Mouse (Mus musculus) regulatory T cell (primary cell): ENCODE results near the gene Tmem102.

Experiments
- in situ Hi-C: fragments of 300-600 bp; cut with MboI, MseI; formaldehyde crosslinking; loops from one replicate; pipeline ENCODE4 v1.15.1; 2025; ENCODE audit warnings: high pct_unique_total_duplicates

The Tmem102 gene

GRCm38 (mm10) chr11:69789431-69789830, 16.0 kb downstream of the Tmem102 start:
- in situ Hi-C loops = loop anchor here (25.0 kb wide), 1 partner anchor 1602 kb away; no protein-coding TSS in a partner anchor

GRCm38 (mm10) chr11:69787306-69787705, 18.1 kb downstream of the Tmem102 start:
- in situ Hi-C loops = loop anchor here (25.0 kb wide), 1 partner anchor 1600 kb away; no protein-coding TSS in a partner anchor

GRCm38 (mm10) chr11:69784793-69785272, 20.6 kb downstream of the Tmem102 start:
- in situ Hi-C loops = loop anchor here (25.0 kb wide), 1 partner anchor 1598 kb away; no protein-coding TSS in a partner anchor

DNA sequence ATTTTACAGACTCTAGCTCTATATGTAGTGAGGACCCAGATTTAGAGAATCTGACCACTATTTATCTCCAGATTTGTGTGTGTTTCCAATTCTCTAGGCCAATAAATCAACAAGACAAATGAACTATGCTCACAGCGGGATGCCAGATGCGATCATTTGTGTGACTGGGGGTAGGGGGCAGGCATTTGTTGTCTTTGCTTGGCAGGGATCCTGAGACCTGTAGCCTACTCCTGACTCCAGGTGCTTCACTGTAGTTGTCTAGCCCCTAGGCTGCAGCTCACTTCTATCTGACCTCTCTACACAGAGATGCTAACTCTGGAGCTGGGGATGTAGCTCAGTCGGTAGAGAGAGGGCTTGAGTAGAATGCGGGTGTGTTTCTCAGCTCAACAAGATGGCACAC, 23.6 kb downstream of the Tmem102 start:
- in situ Hi-C loops = loop anchor here (25.0 kb wide), 1 partner anchor 1595 kb away; no protein-coding TSS in a partner anchor

GRCm38 (mm10) chr11:69778985-69779384, 26.4 kb downstream of the Tmem102 start:
- in situ Hi-C loops = loop anchor here (25.0 kb wide), 1 partner anchor 1592 kb away; no protein-coding TSS in a partner anchor

- in situ Hi-C loops = loop anchor here (25.0 kb wide), 1 partner anchor 1591 kb away; no protein-coding TSS in a partner anchor
Measured at GRCm38 (mm10) chr11:69778258-69778982, 27.0 kb downstream of the Tmem102 start.

DNA sequence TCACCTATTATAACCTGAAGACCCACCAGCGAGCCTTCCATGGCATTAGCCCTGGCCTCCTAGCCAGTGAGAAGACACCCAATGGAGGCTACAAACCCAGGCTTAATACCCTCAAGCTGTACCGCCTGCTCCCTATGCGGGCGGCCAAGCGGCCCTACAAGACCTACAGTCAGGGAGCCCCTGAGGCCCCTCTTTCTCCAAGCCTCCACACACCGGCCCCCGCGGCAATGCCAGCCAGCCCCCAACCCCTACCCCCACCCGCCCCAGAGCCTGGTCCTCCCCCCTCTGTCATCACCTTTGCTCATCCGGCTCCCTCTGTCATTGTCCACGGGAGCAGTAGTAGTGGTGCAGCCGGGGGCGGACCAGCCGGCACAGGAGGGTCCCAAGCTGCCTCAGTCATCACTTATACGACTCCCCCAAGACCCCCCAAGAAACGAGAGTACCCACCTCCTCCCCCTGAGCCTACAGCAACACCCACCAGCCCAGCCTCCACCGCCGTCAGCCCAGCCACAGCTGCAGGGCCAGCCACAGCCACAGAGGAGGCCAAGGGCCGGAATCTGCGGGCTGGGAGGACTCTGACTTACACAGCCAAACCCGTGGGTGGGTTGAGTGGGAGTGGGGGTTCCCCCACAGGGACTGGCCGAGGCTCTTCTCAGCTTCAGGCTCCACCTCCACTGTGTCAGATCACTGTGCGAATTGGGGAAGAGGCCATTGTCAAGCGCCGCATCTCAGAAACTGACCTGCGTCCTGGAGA, 27.7 kb downstream of the Tmem102 start:
- in situ Hi-C loops = loop anchor here (25.0 kb wide), 1 partner anchor 1590 kb away; no protein-coding TSS in a partner anchor

GRCm38 (mm10) chr11:69776488-69776887, 28.9 kb downstream of the Tmem102 start:
- in situ Hi-C loops = loop anchor here (25.0 kb wide), 1 partner anchor 1589 kb away; no protein-coding TSS in a partner anchor

- in situ Hi-C loops = loop anchor here (25.0 kb wide), 1 partner anchor 1588 kb away; no protein-coding TSS in a partner anchor
Measured at GRCm38 (mm10) chr11:69775716-69776115, 29.7 kb downstream of the Tmem102 start.

DNA sequence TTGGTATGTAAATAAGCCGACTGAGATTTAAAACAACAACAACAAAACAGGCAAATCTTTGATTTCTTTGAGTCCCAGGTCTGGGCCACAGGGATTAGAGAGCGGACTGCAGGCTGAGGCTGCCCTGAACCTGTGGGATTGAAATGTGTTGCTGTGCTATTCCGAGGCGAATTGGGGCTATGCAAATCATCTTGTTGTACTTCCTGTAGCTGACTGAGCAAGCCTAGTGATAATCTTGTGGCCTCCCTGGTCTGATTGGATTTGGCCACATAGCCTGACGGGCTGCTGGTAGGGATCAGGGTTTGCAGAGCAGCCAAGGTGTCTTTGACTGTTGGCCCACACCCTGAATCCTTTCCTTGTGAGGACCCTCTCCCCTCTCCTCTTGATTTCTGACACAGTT, 30.5 kb downstream of the Tmem102 start:
- in situ Hi-C loops = loop anchor here (25.0 kb wide), 1 partner anchor 1588 kb away; no protein-coding TSS in a partner anchor

DNA sequence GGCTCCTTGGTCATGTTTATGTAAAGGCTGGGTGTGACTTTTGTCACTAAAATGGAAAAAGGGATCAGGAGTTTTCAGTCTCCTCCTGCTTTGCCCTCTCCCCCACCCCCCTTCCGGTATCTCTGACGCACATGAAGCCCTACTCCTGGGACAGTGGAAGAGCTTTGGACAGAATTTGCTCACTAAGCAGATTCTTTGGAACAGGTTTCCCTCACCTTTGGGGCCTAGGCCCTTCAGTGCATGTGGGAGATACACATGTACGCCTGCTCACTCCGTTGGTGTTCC, 37.9 kb downstream of the Tmem102 start:
- in situ Hi-C loops = loop anchor here (5.0 kb wide), 1 partner anchor 35 kb away; the partner anchor contains the start of gene Fgf11

DNA sequence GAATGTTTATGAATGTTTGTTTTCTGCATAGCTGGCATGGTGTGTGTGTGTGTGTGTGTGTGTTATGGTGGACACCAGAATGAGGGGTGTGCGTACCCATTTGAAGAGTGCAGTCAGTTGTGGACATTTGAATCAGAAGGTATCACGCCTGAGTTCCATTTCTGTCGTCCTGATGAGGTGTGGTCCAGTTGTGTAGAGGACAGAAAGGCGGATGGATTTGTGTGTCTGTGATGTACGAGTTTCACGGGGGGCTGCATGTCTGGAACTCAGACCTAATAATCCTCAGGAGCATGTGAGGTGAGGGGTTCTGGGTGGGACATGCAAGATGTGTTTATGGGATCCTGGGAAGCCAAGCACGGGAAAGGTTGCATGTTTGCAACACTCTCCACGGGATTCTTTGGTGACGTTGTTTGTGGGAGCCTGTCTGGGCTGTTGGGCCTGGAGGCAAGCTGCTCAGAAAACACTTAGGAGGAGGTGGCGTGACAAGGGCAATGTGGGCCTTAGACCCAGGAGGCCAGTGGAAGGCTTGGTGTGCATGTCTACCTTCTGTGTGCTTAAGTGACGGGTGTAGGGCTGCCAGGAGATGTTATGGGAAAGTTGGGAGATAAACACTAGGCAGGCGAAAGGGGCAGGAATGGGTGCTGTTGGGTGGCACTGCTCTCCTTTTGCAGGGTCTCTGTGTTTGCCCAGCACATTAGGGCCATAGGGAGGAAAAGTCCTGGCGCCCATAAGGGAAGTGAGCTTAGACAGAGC, 38.4 kb downstream of the Tmem102 start:
- in situ Hi-C loops = loop anchor here (5.0 kb wide), 1 partner anchor 35 kb away; the partner anchor contains the start of gene Fgf11

DNA sequence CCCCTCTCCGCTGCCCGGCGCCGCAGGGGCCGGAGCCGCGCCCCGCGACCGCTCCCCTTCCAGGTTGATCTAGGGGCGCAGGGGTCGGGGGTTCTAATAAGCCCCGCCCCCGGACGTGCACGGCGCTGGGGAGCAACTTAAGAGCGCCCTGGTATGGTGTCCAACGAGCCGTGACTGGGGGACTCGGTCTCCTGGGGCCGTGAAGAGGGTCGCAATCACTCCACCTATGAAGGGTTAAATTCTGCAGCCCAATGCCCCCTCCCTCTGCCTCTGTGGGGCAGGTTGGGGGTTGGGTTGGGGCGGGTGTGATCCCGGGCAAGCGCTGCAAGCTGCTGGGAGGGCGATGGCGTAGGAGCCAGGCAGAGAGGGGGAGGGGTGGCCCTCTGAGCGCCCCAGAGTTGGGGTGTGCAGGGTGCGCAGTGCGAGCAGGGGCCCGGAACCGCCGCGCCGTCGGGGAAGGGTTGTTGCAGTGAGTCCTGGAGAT, 39.3 kb downstream of the Tmem102 start:
- in situ Hi-C loops = loop anchor here (5.0 kb wide), 1 partner anchor 36 kb away; the partner anchor contains the start of gene Fgf11

GRCm38 (mm10) chr11:69765221-69766125, 40.0 kb downstream of the Tmem102 start, which contains the start of gene Zbtb4:
Zbtb4 (plus strand) TSS chr11:69765912.
- in situ Hi-C loops = loop anchor here (5.0 kb wide), 1 partner anchor 37 kb away; the partner anchor contains the start of gene Fgf11

GRCm38 (mm10) chr11:69763551-69763950, 41.9 kb downstream of the Tmem102 start:
- in situ Hi-C loops = no loop called here

GRCm38 (mm10) chr11:69761868-69762267, 43.6 kb downstream of the Tmem102 start, which contains the start of gene Slc35g3:
Slc35g3 (minus strand) TSS chr11:69761968.
- in situ Hi-C loops = no loop called here

- in situ Hi-C loops = no loop called here
Measured at GRCm38 (mm10) chr11:69760901-69761200, 44.6 kb downstream of the Tmem102 start.

GRCm38 (mm10) chr11:69760160-69760900, 45.1 kb downstream of the Tmem102 start:
- in situ Hi-C loops = no loop called here
